Mouse (Mus musculus) midbrain, embryonic 12.5 days (tissue): ENCODE results near the gene Dync1i1. TPM values are rescaled to one million over a fixed set of nuclear protein-coding genes. Genes with fewer than 3 reads are reported as not detected.

Experiments used
- ATAC-seq: fragments of 200-750 bp; cut with Nextera tagmentation; 2 replicates; pipeline ENCODE4 v1.8.0; 2017; ENCODE audit warnings: low read depth, moderate TSS enrichment, moderate library complexity; ENCODE audit not compliant: low FRiP score
- H3K27ac ChIP-seq: fragments of 300-500 bp; sonication (generic); replicated peaks from 2 replicates; pipeline ENCODE4 v1.5.1; 2016; ENCODE audit warnings: mild to moderate bottlenecking
- H3K27me3 ChIP-seq: fragments of 300-500 bp; sonication (generic); 2 replicates; pipeline ENCODE4 v1.6.1; 2016; ENCODE audit warnings: mild to moderate bottlenecking
- H3K36me3 ChIP-seq: fragments of 300-500 bp; sonication (generic); 2 replicates; pipeline ENCODE4 v1.6.1; 2016
- H3K4me1 ChIP-seq: fragments of 300-500 bp; sonication (generic); 2 replicates; pipeline ENCODE4 v1.6.1; 2016
- H3K4me2 ChIP-seq: fragments of 300-500 bp; sonication (generic); replicated peaks from 2 replicates; pipeline ENCODE4 v1.6.1; 2016; ENCODE audit warnings: mild to moderate bottlenecking, moderate library complexity
- H3K4me3 ChIP-seq: fragments of 300-500 bp; sonication (generic); 2 replicates; pipeline ENCODE4 v1.5.1; 2016; ENCODE audit warnings: mild to moderate bottlenecking
- H3K9ac ChIP-seq: fragments of 300-500 bp; sonication (generic); replicated peaks from 2 replicates; pipeline ENCODE4 v1.6.1; 2016; ENCODE audit warnings: mild to moderate bottlenecking, moderate library complexity
- H3K9me3 ChIP-seq: fragments of 300-500 bp; sonication (generic); 2 replicates; pipeline ENCODE4 v1.6.1; 2016; ENCODE audit warnings: mild to moderate bottlenecking
- WGBS: fragments of 180-500 bp; shearing (Covaris S2); methylation state at CpG from one replicate; pipeline ENCODE4 v1.1.7; 2016; 5-methylcytosine and 5-hydroxymethylcytosine counted together
- polyA plus RNA-seq: library from polyadenylated mRNA; unstranded; fragments of >200 nt; fragmentation: Nextera tagmentation; extraction: Ambion mirVana; gene quantifications from 2 replicates; pipeline ENCODE4 v1.2.1, GENCODE M21; 2016

Gene Dync1i1
- polyA plus RNA-seq, 1 experiment from 2014 or later = 2.9 TPM

DNA sequence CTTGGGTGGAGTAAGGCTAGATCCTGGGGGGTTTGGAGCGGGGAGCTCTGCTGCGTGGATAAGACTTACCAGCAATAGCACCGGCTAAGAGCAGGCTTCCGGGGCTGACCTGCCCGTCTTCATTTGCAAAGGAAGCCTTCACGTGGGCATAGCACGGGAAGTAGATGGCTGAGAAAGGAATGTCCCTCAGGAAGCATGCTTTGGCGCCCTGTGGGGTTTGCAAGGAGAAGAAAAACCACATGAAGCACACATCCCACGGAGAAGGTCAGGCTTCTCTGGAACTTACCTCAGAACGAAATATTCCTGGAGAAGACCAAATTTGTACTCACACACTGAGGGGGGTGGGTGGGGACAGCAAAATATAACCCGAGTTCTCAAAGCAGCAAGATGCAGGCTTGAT, 327.3 kb downstream of the Dync1i1 start:
- H3K4me3 ChIP-seq = no peak overlapping the region
- no peak overlapping the region for H3K27ac ChIP-seq
- no peaks in the 10 kb centered on the region for H3K4me1 ChIP-seq
- no peak for ATAC-seq
- no peak overlapping the region for H3K9ac ChIP-seq
- WGBS = 71% methylated on average over 11 of the region's 11 CpGs
- no peaks in the 10 kb centered on the region for H3K9me3 ChIP-seq
- no peaks in the 10 kb centered on the region for H3K27me3 ChIP-seq
- H3K36me3 ChIP-seq = no peaks in the 10 kb centered on the region
- H3K4me2 ChIP-seq = no peak overlapping the region

DNA sequence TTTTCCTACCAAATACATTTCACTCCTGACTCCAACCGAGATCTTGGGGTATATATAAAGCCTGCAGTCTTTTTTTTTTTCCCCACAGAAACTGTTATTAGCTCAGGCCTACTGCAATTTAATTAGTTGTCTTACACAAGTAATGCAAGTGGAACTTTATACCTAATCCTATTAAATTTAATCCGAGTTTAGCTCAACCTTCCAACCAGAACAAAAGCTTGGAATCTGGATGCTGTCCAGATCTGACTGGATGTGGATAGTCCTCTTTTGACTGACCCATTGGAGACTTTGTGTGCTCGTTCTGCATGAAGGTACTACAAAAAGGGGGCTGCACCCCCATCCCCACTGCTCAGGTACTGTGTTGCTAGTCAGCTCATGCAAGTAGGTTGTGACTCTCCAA, 328.5 kb downstream of the Dync1i1 start:
- Histone ChIP-seq H3K9ac (no peak overlapping the region), H3K4me3 (no peak overlapping the region), H3K27ac (no peak overlapping the region), H3K9me3 (no peaks in the 10 kb centered on the region), H3K36me3 (no peaks in the 10 kb centered on the region), H3K4me2 (no peak overlapping the region), H3K4me1 (peaks cover 8% of the 10 kb centered on the region), H3K27me3 (no peaks in the 10 kb centered on the region)
- 21% methylated on average over 3 of the region's 3 CpGs for WGBS
- ATAC-seq = no peak

DNA sequence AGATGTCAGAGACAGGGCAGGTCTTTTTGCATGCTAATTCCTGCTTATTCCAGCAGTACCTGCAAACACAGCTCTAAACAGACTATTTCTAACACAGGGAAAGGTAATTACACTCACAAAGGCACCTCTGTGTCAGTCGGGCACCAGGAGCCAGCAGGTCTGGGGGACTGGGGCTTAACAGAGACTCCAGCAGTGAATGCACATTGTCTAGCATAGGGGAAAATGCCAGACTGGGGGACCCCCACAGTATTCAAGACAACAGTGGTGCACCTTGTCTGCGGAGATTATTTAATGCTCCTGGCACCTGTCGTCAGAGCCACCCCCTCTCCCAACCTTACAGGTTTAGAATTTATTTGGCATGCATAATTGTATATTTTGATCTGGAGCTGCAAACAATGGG, 333.1 kb downstream of the Dync1i1 start:
- Histone ChIP-seq H3K4me3 (no peak overlapping the region), H3K36me3 (no peaks in the 10 kb centered on the region), H3K27me3 (no peaks in the 10 kb centered on the region), H3K9me3 (no peaks in the 10 kb centered on the region), H3K27ac (no peak overlapping the region), H3K4me2 (no peak overlapping the region), H3K9ac (no peak overlapping the region), H3K4me1 (peaks cover 10% of the 10 kb centered on the region)
- WGBS = 25% methylated on average over 3 of the region's 3 CpGs
- peak; percentile 19; the same call in 1 of the 2 replicates for ATAC-seq

DNA sequence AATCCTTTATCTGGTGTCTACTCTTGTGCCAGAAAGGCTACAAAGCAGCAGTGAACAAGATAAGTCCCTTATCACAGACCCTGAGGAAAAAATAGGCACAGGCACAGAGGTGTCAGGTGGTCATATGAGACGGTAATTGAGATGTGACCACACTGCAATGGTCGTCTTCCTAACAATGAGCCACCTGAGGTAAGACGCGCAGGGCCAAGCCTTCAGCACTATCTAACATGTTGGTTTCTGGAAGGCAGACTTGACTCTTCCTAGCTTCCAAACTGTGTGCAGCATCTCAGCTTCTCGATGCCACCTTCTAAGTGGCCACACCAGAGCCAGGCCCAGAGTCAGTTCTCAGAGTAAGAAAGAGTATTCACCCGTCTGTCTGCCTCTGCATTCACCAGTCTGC, 341.8 kb downstream of the Dync1i1 start:
- 85% methylated on average over 6 of the region's 6 CpGs for WGBS
- H3K9me3 ChIP-seq = no peaks in the 10 kb centered on the region
- H3K27me3 ChIP-seq = no peaks in the 10 kb centered on the region
- H3K36me3 ChIP-seq = no peaks in the 10 kb centered on the region
- no peak overlapping the region for H3K27ac ChIP-seq
- peaks cover 14% of the 10 kb centered on the region for H3K4me1 ChIP-seq
- no peak overlapping the region for H3K4me3 ChIP-seq
- H3K4me2 ChIP-seq = no peak overlapping the region
- ATAC-seq = no peak
- H3K9ac ChIP-seq = no peak overlapping the region

DNA sequence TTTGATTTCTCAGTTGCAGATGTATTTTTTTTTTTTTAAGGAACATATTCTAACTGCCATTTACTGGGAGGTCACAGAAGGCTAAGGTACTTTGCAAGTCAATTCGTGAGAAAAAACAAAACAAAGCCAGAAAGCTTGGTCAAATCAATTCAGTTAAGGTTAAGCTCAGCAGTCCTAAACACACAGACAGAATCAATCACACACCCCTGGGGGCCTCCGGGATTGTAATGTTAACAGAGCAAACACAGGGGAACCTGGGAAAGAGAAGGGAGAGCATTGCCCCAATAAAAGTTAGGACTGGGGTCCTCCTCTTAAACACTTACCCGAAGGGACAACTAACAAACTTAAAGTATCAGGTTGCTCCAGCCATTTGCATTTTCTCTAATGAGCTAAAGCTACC, 344.6 kb downstream of the Dync1i1 start:
- H3K27ac ChIP-seq = no peak overlapping the region
- no peaks in the 10 kb centered on the region for H3K9me3 ChIP-seq
- H3K27me3 ChIP-seq = no peaks in the 10 kb centered on the region
- H3K4me2 ChIP-seq = no peak overlapping the region
- no peak for ATAC-seq
- peaks cover 14% of the 10 kb centered on the region for H3K4me1 ChIP-seq
- no peak overlapping the region for H3K9ac ChIP-seq
- H3K36me3 ChIP-seq = no peaks in the 10 kb centered on the region
- WGBS = 5% methylated on average over 3 of the region's 3 CpGs
- no peak overlapping the region for H3K4me3 ChIP-seq

DNA sequence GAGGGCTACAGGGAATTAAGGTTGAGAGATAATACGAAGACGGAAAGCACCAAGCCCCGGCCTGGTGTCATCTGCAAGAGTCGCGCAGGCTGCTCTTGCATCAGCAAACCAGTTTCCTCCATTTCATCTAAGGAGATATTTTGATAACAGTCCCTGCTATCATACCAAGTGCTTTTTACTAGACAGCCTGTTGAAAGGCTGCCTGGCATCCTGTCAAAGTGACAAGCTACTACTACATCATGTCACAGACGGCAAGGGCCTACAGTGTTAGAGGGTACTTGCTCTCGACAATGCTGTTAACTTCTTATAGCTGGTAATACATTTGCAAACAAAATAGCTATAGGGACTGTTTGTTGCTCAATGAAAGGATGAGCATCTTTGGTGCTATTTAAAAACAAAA, 345.6 kb downstream of the Dync1i1 start:
- no peak for ATAC-seq
- no peaks in the 10 kb centered on the region for H3K9me3 ChIP-seq
- peaks cover 14% of the 10 kb centered on the region for H3K4me1 ChIP-seq
- no peak overlapping the region for H3K4me3 ChIP-seq
- no peak overlapping the region for H3K4me2 ChIP-seq
- no peak overlapping the region for H3K9ac ChIP-seq
- no peaks in the 10 kb centered on the region for H3K27me3 ChIP-seq
- H3K36me3 ChIP-seq = no peaks in the 10 kb centered on the region
- 74% methylated on average over 7 of the region's 7 CpGs for WGBS
- no peak overlapping the region for H3K27ac ChIP-seq

DNA sequence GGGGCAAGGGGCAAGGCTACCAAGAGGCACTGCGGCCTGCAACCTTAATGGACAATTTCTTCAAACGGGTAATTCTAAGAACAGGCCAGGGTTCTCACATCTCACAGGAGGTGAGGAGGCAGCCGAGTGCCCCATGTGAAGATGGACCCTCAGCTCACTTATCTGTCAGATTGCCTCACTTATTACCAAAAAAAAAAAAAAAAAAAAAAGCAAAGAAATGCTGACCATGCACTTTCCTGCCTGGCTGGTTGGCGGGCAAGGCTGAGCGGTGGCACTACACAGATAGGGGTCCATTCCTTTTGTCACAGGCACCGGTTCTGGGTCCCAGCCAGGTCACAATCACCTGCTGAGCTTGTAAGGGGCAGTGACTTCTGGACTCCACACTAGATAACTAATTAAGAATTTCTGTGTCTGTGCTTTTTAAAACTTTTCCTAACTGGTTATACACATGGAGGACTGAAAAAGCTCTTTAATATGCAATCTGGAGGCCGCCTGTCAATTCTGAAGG, 350.6 kb downstream of the Dync1i1 start:
- ATAC-seq = no peak
- H3K9me3 ChIP-seq = no peaks in the 10 kb centered on the region

DNA sequence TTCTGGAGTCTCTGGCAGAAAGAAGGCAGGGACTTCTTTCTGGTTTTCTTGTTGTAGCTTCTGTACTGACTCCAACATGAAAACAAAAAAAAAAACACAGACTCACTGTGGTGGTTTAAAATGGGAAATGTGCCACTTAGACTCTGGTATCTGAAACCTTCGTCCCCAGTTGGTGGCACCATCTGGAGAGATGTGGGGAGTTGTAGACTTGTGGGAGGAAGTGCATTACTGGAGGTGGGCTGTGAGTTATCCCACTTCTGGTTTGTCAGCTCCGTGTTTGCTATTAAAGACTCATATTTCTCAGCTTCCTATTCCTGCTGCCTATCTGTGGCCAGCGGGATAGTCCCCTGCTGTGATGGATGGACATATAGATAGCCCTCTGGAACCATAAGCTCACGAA, 351.8 kb downstream of the Dync1i1 start:
- ATAC-seq = no peak
- 82% methylated on average over 4 of the region's 4 CpGs for WGBS
- no peak overlapping the region for H3K27ac ChIP-seq
- H3K4me2 ChIP-seq = no peak overlapping the region
- H3K9ac ChIP-seq = no peak overlapping the region
- H3K9me3 ChIP-seq = no peaks in the 10 kb centered on the region
- H3K27me3 ChIP-seq = no peaks in the 10 kb centered on the region
- H3K36me3 ChIP-seq = no peaks in the 10 kb centered on the region
- no peak overlapping the region for H3K4me3 ChIP-seq
- no peaks in the 10 kb centered on the region for H3K4me1 ChIP-seq

More for the DNA sequence above, 350.6 kb downstream of the Dync1i1 start:
- Histone ChIP-seq H3K4me3 (no peak overlapping the region), H3K4me1 (peaks cover 3% of the 10 kb centered on the region; the same call in 1 of the 2 replicates), H3K36me3 (no peaks in the 10 kb centered on the region), H3K27me3 (no peaks in the 10 kb centered on the region), H3K9ac (no peak overlapping the region), H3K4me2 (no peak overlapping the region), H3K27ac (no peak overlapping the region)
- WGBS = 88% methylated on average over 7 of the region's 7 CpGs

Other genes with a start within 250 kb of the Dync1i1 start
- 0.46 and 0.69 TPM in 2 replicates for gene Pdk4, start 229.3 kb upstream of the Dync1i1 start, polyA plus RNA-seq